Mouse (Mus musculus): ENCODE measurements around the gene Ccdc62.

DNA sequence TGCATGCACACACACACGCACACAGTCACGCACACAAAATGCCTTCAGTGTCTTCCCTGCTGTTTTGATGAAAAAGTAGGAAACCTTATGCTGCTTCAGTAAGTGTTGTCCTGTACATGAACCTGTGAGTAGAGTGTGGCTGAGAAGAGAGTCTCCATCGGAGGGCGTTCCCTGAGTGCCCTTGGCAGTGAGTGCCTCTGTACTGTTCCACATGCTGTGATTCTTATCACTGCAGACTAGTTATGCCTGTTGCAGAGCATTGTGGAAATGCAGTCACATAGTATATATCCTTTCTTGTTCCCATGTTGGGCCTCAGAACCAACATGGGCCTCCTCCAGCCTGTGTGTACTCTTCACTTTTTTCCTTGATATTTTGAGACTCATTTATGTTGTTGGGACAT lies 33.7 kb downstream of the Ccdc62 start:
- no peak for TF ChIP-seq POLR2A (IDR thresholded peaks at IDR 0.05; ENCODE audit: insufficient read length, low read depth)
- TF ChIP-seq MAX (IDR thresholded peaks at IDR 0.05; ENCODE audit: low read depth) = no peak
- TF ChIP-seq POLR2AphosphoS2 (IDR thresholded peaks at IDR 0.05; ENCODE audit: insufficient read length, low read depth) = no peak
- TF ChIP-seq MYOG (IDR thresholded peaks at IDR 0.05; ENCODE audit: control insufficient read depth in 1 of 3, insufficient read depth in 1 of 3, insufficient read length in 2 of 3, low read depth in 2 of 3) = no peak
- TF ChIP-seq USF1 (IDR thresholded peaks at IDR 0.05; ENCODE audit: low read depth) = no peak
- no peak for TF ChIP-seq SRF (IDR thresholded peaks at IDR 0.05; ENCODE audit: control insufficient read depth, insufficient read length, low read depth)
- no peak for TF ChIP-seq TCF3 (IDR thresholded peaks at IDR 0.05; ENCODE audit: insufficient read length, low read depth)
- no peak for TF ChIP-seq E2F4 (IDR thresholded peaks at IDR 0.05; ENCODE audit: insufficient read depth)
- TF ChIP-seq MYOD1 (IDR thresholded peaks at IDR 0.05; ENCODE audit: control insufficient read depth in 1 of 3, insufficient read length in 2 of 3, low read depth in 2 of 3) = no peak
- TF ChIP-seq TCF12 (IDR thresholded peaks at IDR 0.05; ENCODE audit: insufficient read depth, poor library complexity, severe bottlenecking) = no peak
- TF ChIP-seq CEBPB (IDR thresholded peaks at IDR 0.05; ENCODE audit: insufficient read depth, poor library complexity, severe bottlenecking) = no peak
- TF ChIP-seq REST (IDR thresholded peaks at IDR 0.05; ENCODE audit: insufficient read depth, insufficient read length) = no peak

Data from myocyte (in vitro differentiated cells).